Mouse (Mus musculus) B cell, adult 62 days (primary cell): ENCODE data around the gene 4932438H23Rik. TPM values are rescaled to one million over a fixed set of nuclear protein-coding genes. Genes with fewer than 3 reads are reported as not detected.

Experiments
- total RNA-seq: library from RNA; stranded (reverse); gene quantifications from 4 replicates; pipeline ENCODE4 v1.2.4, GENCODE M21; 2023

Gene 4932438H23Rik
- total RNA-seq, result not detected in 4 replicates

DNA sequence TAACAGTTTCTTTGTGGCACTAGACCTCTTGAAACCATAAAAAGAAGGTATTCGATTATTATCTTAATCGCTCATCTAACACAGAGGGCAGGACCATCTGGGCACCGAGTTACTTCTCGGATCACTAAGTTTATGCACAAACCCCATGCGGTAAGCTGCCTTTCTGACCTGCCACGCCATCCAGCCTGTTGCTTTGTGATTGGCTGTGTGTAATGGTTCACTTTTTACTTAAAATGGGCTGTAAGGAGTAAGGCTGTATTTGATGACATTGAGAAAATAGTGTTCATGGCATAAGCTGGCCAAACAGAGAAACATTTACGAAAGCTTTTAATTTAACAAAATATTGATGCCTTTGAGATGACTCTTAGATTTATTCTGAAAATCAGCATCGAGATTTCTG lies at the start of gene 4932438H23Rik:
Gene 4932438H23Rik, minus strand, starts transcription at position 101 of the 400 bp plus-strand sequence.

GRCm38 (mm10) chr16:91044270-91045182 lies 50.4 kb downstream of the 4932438H23Rik start, which contains the start of gene Paxbp1:
Gene Paxbp1, minus strand, starts transcription at chr16:91044543.

DNA sequence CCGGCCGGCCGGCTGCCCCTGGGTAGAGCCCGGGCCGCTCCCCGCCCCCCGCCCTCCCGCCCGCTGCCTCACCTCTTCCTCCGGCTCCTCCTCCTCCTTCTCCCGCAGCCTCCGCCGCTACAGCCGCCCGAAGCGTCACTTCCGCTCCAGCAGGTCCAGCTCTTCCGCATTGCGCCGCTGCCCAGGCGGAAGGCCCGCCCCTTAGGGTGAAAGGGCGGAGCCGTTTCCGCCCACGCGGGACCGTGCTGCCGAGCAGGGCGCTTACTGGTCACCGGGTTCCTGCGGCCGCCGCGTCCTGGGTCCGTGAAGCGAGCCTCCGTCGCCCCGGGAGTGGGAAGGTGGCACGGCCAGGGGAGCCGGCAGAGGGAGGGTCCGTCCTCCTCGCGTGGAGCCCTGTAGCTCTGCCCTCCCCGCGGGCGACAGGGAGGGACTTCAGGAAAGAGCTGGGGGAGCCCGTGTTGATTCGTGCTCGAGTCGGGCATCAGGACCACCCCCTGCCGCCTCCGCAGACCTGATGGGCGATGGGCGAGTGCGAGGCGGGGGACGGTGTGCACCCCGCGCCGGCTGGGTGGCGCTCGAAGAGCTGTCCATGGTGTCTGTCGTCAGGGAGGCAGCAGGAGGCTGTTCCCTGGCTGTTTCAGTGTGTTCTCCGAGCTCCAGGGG lies 83.8 kb downstream of the 4932438H23Rik start, which contains the start of gene Synj1:
Gene Synj1, minus strand, starts transcription at position 288 of the 663 bp plus-strand sequence.

Other genes starting within 250 kb of the 4932438H23Rik start
- gene Cfap298, start 160.0 kb downstream of the 4932438H23Rik start, total RNA-seq, result 11.1 to 15.4 TPM (median 11.8 TPM) in 4 replicates
- gene Synj1, start 83.8 kb downstream of the 4932438H23Rik start, total RNA-seq, result 41.0 to 54.1 TPM (median 45.4 TPM) in 4 replicates
- gene Paxbp1, start 50.6 kb downstream of the 4932438H23Rik start, total RNA-seq, result 109 to 120 TPM (median 115 TPM) in 4 replicates
- gene Olig2, start 130.3 kb upstream of the 4932438H23Rik start, total RNA-seq, result 0.36 TPM in 1 of 4 replicates, not detected in the others
- not detected in 4 replicates for gene Olig1, start 174.7 kb upstream of the 4932438H23Rik start, total RNA-seq